Mouse (Mus musculus) lung, postnatal 25 days (tissue): ENCODE measurements around the gene Gif.

Experiments
- DNase-seq: peaks from one replicate; pipeline ENCODE4 v3.0.0; 2022; ENCODE audit warnings: low spot score

Gene Gif

GRCm38 (mm10) chr19:11794447-11794846 lies 47.1 kb downstream of the Gif start:
- no peak for DNase-seq

DNA sequence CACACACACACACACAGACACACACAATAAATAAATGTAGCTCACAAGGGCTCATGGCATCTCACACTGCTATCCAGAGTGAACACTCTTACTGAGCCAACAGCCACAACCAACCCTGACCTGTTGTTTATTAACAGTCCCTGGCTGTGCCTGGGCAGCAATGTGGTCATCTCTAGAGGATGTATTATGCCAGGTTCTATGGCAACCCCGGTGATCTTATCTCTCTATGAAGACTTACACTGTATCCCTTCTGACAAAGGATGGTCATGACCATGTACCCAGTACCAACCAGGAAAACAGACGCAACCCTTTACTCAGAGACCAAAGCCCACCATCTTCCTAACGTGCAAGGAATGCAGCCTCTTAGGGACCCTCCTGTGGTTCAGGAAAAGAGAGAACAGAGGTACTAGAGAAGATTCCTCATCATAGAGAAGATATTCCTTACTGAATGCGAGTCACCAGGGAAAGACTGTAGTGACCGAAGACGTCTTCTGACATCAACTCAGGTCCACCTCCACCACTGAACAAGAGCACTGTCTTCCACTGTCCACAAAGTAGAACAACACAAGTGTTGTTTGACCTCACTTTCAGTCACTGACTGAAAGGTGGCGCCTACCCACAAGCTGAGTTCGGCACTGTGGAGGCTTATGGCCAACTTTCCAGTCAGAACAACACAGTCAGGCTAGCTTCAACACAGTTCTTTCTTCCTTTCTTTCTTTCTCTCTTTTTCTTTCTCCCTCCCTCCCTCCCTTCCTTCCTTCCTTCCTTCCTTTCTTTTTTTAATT lies 53.4 kb downstream of the Gif start:
- no peak for DNase-seq

- peak; percentile 78 for DNase-seq
Observed at GRCm38 (mm10) chr19:11804423-11804822, 57.1 kb downstream of the Gif start.

DNA sequence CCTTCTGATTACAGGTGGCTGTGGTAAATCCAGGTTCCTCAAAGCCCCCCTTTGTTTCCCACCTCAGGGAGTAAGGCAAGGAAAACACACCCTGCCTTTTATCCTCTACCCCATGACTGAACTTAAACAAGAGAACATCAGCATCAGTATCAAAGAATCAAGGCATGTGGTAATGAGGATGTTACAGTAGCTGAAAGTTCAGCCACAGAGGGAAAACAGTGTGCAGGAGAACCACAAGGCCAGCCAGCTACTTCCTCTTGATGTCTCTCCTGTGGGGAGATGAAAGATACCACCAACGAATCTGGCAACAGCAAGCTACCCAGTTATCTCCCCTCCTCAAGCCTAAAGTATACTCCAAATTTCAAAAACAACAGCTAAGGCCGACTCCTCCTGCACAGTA lies 59.9 kb downstream of the Gif start:
- no peak for DNase-seq

- DNase-seq: no peak
Observed at GRCm38 (mm10) chr19:11807822-11808221, 60.5 kb downstream of the Gif start.

DNA sequence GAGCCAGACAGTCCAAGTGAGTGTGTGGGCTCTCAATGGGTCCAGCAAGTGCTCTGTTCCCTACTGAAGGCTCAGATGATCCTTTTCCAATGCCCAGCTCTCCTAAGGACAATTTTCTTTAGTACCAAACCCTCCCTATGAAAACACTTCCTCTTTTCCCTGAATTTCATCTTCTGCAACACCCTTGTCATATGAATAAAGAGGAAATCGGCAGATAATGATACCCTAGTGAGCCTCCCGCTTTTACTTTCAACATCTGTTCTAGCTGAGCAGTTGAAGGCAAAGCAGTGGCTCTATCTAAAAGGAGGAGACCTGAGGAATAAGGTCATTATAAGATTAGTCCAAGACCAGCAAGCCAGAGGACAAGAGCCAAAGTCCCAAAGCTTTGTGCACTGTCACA lies 61.1 kb downstream of the Gif start:
- no peak for DNase-seq

DNA sequence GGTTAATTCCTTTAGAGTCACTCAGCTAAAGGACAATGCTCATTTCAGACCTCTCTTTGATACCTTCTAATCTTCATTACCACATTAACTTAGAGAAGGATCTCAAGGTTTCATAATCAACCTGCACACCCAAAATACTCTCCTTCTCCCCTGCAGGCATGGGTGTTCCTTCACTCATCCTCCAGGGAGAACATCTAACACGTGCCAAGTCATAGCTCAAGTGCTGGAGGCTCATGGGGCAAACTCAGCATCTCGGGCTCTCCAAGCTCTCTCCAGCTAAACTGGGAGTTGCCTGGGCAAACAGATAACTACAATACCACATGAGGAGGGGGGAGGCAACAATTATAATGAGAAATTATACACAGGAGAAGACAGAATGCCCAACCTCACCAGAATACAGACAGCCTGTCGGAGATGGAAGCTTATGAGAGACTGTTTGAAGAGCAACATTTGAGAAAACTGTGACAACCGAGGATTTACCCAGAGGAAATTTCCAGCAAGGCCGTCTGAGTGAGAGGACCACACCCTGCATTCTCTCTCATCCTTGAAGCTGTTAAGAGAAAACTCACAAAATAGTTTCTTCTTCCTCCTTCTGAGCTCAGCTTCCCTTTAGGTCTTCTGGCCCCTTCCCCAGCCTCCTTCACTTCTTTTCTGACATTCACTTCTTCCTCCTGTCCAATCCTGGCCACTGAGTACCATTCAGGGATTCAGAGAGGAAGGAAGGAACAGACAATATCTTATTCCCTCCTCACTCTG lies 62.8 kb downstream of the Gif start:
- DNase-seq: no peak

DNA sequence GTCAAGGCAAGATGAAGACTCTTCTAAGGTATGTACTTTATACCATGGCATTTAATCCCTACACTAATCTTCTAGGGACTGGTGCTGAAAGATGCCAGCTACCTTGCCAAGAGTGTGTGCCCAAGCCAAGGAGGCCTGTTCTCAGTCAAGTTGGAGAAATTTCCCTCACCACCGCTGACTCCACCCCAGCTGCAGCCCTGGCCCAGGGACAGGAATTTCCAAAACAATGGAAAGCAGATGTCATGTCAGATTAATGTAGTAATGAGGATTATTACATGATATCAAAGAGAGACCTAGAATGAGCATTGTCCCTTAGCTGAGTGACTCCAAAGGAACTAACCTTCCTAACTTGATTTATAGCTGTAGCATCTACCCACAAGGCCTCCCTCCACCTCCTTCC lies 63.5 kb downstream of the Gif start:
- peak; percentile 68 for DNase-seq

GRCm38 (mm10) chr19:11811688-11812365 lies 64.5 kb downstream of the Gif start:
- DNase-seq: no peak
